ENCODE assay signal across 11 mouse cellular contexts in the genomic region with DNA sequence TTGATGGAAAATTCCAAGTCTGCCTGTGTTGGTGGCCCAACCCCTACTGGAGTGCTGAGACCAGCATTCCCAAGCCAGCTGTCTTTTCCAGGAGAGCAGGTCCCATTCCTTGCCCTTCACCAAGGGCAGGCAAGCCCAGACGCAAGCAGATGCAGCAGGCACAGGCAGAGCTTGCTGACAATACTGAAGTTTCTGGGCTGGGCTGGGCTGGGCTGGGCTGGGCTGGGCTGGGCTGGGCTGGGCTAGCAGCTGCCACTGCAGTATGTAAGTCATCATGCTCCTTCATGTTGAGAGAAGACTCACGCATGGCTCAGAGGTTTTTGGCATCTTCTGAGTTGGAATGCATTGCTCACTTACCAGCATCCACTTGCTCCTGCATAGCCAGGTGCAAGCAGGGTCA. TPM values are rescaled to one million over a fixed set of nuclear protein-coding genes. Genes with fewer than 3 reads are reported as not detected.
DNase-seq lines count a peak whose midpoint lies in the region; ATAC-seq and TF ChIP-seq lines count a peak whose summit lies in the region.
"Had no signal": no experiment of that assay in that cellular context is flagged by ENCODE, and none has a peak within 500 bp of the region (broad histone marks: within the 10 kb centered on the region; RNA-seq: fewer than 3 reads in every experiment).

No protein-coding gene starts in this region.

- H3K4me1 ChIP-seq in forebrain, embryonic 12.5 days: peaks cover 31% of the 10 kb centered on the region
- H3K4me1 ChIP-seq in forebrain, postnatal 0 days (ENCODE audit: insufficient read depth): peaks cover 10% of the 10 kb centered on the region
- no peaks in the 10 kb centered on the region; the same call in 1 of the 2 replicates for H3K4me1 ChIP-seq in kidney, adult 2 months (ENCODE audit: control insufficient read depth, insufficient read depth, low read length)
- H3K4me1 ChIP-seq in limb, embryonic 15.5 days: peaks cover 13% of the 10 kb centered on the region; the same call in 1 of the 2 replicates

- TF ChIP-seq POLR2A in kidney, adult 2 months (IDR thresholded peaks at IDR 0.05; ENCODE audit: low read depth, low read length): no peak

- no peaks in the 10 kb centered on the region for H3K27me3 ChIP-seq in forebrain, embryonic 12.5 days
- no peaks in the 10 kb centered on the region for H3K27me3 ChIP-seq in forebrain, postnatal 0 days (ENCODE audit: insufficient read depth, low read length)
- no peaks in the 10 kb centered on the region for H3K27me3 ChIP-seq in kidney, adult 2 months (replicated peaks; ENCODE audit: control insufficient read depth, insufficient read depth, low read length)
- no peaks in the 10 kb centered on the region for H3K27me3 ChIP-seq in limb, embryonic 15.5 days

- no peaks in the 10 kb centered on the region for H3K36me3 ChIP-seq in forebrain, embryonic 12.5 days (replicated peaks)
- H3K36me3 ChIP-seq in forebrain, postnatal 0 days (ENCODE audit: insufficient read depth): no peaks in the 10 kb centered on the region
- H3K36me3 ChIP-seq in kidney, adult 2 months (ENCODE audit: control insufficient read depth, insufficient read depth, low read length): no peaks in the 10 kb centered on the region
- no peaks in the 10 kb centered on the region for H3K36me3 ChIP-seq in limb, embryonic 15.5 days

- no peak overlapping the region for H3K4me3 ChIP-seq in forebrain, embryonic 12.5 days (replicated peaks)
- H3K4me3 ChIP-seq in forebrain, postnatal 0 days (ENCODE audit: low read depth, low read length): no peak overlapping the region
- H3K4me3 ChIP-seq in kidney, adult 2 months (ENCODE audit: insufficient read depth, low read depth, low read length): no peak overlapping the region
- no peak overlapping the region for H3K4me3 ChIP-seq in limb, embryonic 15.5 days

- no peak overlapping the region for H3K9ac ChIP-seq in forebrain, embryonic 12.5 days
- H3K9ac ChIP-seq in forebrain, postnatal 0 days: no peak overlapping the region
- H3K9ac ChIP-seq in limb, embryonic 15.5 days: no peak overlapping the region

- peak overlapping the region; percentile 90 for H3K27ac ChIP-seq in forebrain, embryonic 12.5 days
- H3K27ac ChIP-seq in forebrain, postnatal 0 days (ENCODE audit: low read depth, low read length): no peak overlapping the region
- H3K27ac ChIP-seq in kidney, adult 2 months (ENCODE audit: insufficient read depth, low read depth, low read length): peak overlapping the region; percentile 16; the same call in 1 of the 2 replicates
- H3K27ac ChIP-seq in limb, embryonic 15.5 days: peak overlapping the region; percentile 57; the same call in 1 of the 2 replicates

- TF ChIP-seq CTCF in forebrain, postnatal 0 days (IDR thresholded peaks at IDR 0.05; ENCODE audit: low read depth): no peak
- no peak for TF ChIP-seq CTCF in kidney, adult 2 months (conservative IDR thresholded peaks at IDR 0.05; ENCODE audit: insufficient read depth, insufficient read length, low read depth, low read length)

- DNase-seq in forebrain, postnatal 0 days: no peak
- DNase-seq in kidney, adult 2 months: peak; percentile 45
- no peak for DNase-seq in kidney, adult 11 months
- peak; percentile 94 for DNase-seq in ZHBTc4 (ENCODE audit: low read depth, low spot score)
- no peak for DNase-seq in cerebellum, postnatal 10 days
- no peak for DNase-seq in B cell, adult 2 months
- DNase-seq: lung, postnatal 36 days; right cerebral cortex, adult 18-20 months had no signal

- H3K4me2 ChIP-seq in forebrain, embryonic 12.5 days: no peak overlapping the region
- no peak overlapping the region for H3K4me2 ChIP-seq in forebrain, postnatal 0 days (ENCODE audit: low read depth)
- H3K4me2 ChIP-seq in limb, embryonic 15.5 days: no peak overlapping the region

- H3K9me3 ChIP-seq in forebrain, embryonic 12.5 days: no peaks in the 10 kb centered on the region
- H3K9me3 ChIP-seq in forebrain, postnatal 0 days (ENCODE audit: low read length): no peaks in the 10 kb centered on the region
- no peaks in the 10 kb centered on the region for H3K9me3 ChIP-seq in limb, embryonic 15.5 days

- 0 out of 2 replicates have a peak, but pooled peaks have one; percentile 12 for ATAC-seq in forebrain, embryonic 12.5 days (ENCODE audit: low FRiP score)
- ATAC-seq in forebrain, postnatal 0 days: no peak
- peak; percentile 50; the same call in 1 of the 2 replicates for ATAC-seq in limb, embryonic 15.5 days (ENCODE audit: insufficient number of reproducible peaks, low FRiP score, low TSS enrichment, low read depth)
- ATAC-seq: activated CD4-positive, CD25-positive, alpha-beta regulatory T cell, adult 4 months had no signal

- WGBS in forebrain, embryonic 12.5 days: 32% methylated on average over 2 of the region's 2 CpGs
- WGBS in forebrain, postnatal 0 days: 77% methylated on average over 2 of the region's 2 CpGs
- WGBS in kidney, adult 2 months: 49% methylated on average over 2 of the region's 2 CpGs
- WGBS in limb, embryonic 15.5 days: 54% methylated on average over 2 of the region's 2 CpGs

RNA-seq across cellular contexts. Expression of gene Sh3pxd2a, which starts 27.7 kb away (rescaled TPM):
- 3.7 TPM in 2 replicates for polyA plus RNA-seq in forebrain, embryonic 12.5 days (2016; fragmentation: Nextera tagmentation; extraction: Ambion mirVana)
- total RNA-seq in forebrain, postnatal 0 days (2014; rRNA removed): 16.1 and 20.8 TPM in 2 replicates
- 0.98 and 1.2 TPM in 2 replicates for polyA plus RNA-seq in forebrain, postnatal 0 days (2015; fragmentation: Nextera tagmentation; extraction: Ambion mirVana)
- 14.9 and 15.5 TPM in 2 replicates for polyA plus RNA-seq in kidney, adult 2 months (2012; rRNA removed)
- 12.2 and 12.4 TPM in 2 replicates for polyA plus RNA-seq in limb, embryonic 15.5 days (2015; fragmentation: Nextera tagmentation; extraction: Ambion mirVana)

RNA-seq across cellular contexts. Expression of gene Stn1, which starts 45.5 kb away (rescaled TPM):
- polyA plus RNA-seq in forebrain, embryonic 12.5 days (2016; fragmentation: Nextera tagmentation; extraction: Ambion mirVana): 37.2 and 45.3 TPM in 2 replicates
- total RNA-seq in forebrain, postnatal 0 days (2014; rRNA removed): 17.1 and 19.6 TPM in 2 replicates
- polyA plus RNA-seq in forebrain, postnatal 0 days (2015; fragmentation: Nextera tagmentation; extraction: Ambion mirVana): 20.9 and 22.7 TPM in 2 replicates
- polyA plus RNA-seq in kidney, adult 2 months (2012; rRNA removed): 12.3 and 14.2 TPM in 2 replicates
- polyA plus RNA-seq in limb, embryonic 15.5 days (2015; fragmentation: Nextera tagmentation; extraction: Ambion mirVana): 52.2 and 52.7 TPM in 2 replicates

Comparison
In these comparisons a context has a peak if more than half of its experiments do, and no peak if none do; other contexts are left out.
1. DNase-seq: peak in kidney, adult 2 months (single experiment) and ZHBTc4 (single experiment); none in forebrain, postnatal 0 days (single experiment), kidney, adult 11 months (single experiment), cerebellum, postnatal 10 days (0 of 2) and B cell, adult 2 months (0 of 2).